Mouse (Mus musculus) forebrain, embryonic 14.5 days (tissue): ENCODE measurements at regions not wholly inside any gene's neighbourhood (a gene's known extent, or its start where the extent isn't known, plus 50 kb on each side); places are given as distances from the start of the nearest gene placed in this dataset.

ENCODE experiments used
- ATAC-seq: fragments of 200-750 bp; cut with Nextera tagmentation; 2 replicates; pipeline ENCODE4 v1.8.0; 2017; ENCODE audit warnings: mild to moderate bottlenecking, moderate library complexity
- DNase-seq: peaks from one replicate; pipeline ENCODE4 v3.0.0-alpha.2; 2015; ENCODE audit warnings: low spot score
- H3K27ac ChIP-seq: fragments of 300-500 bp; sonication (generic); 2 replicates; pipeline ENCODE4 v1.5.1; 2014; ENCODE audit warnings: low read depth, mild to moderate bottlenecking, control low read depth, low read length, moderate library complexity
- H3K27me3 ChIP-seq: fragments of 300-500 bp; sonication (generic); replicated peaks from 2 replicates; pipeline ENCODE4 v1.6.1; 2014; ENCODE audit warnings: low read length, control low read depth, mixed read lengths; ENCODE audit not compliant: control insufficient read depth, insufficient read depth
- H3K36me3 ChIP-seq: fragments of 300-500 bp; sonication (generic); 2 replicates; pipeline ENCODE4 v1.6.1; 2014; ENCODE audit warnings: low read length, control low read depth; ENCODE audit not compliant: control insufficient read depth, insufficient read depth
- H3K4me1 ChIP-seq: fragments of 300-500 bp; sonication (generic); 2 replicates; pipeline ENCODE4 v1.6.1; 2014; ENCODE audit warnings: antibody characterized with exemption, low read length, control low read depth; ENCODE audit not compliant: control insufficient read depth, insufficient read depth
- H3K4me2 ChIP-seq: fragments of 300-500 bp; sonication (generic); 2 replicates; pipeline ENCODE4 v1.6.1; 2014; ENCODE audit warnings: mild to moderate bottlenecking, control low read depth, low read length
- H3K4me3 ChIP-seq: fragments of 300-500 bp; sonication (generic); 2 replicates; pipeline ENCODE4 v1.5.1; 2014; ENCODE audit warnings: low read depth, low read length, control low read depth
- H3K9ac ChIP-seq: fragments of 300-500 bp; sonication (generic); 2 replicates; pipeline ENCODE4 v1.6.1; 2014; ENCODE audit warnings: mild to moderate bottlenecking, low read length, control low read depth, moderate library complexity
- H3K9me3 ChIP-seq: fragments of 300-500 bp; sonication (generic); replicated peaks from 2 replicates; pipeline ENCODE4 v1.6.1; 2016; ENCODE audit warnings: low read length, control low read depth, mixed read lengths; ENCODE audit not compliant: control insufficient read depth
- WGBS: fragments of 180-500 bp; shearing (Covaris S2); extraction: QIAGEN DNeasy Blood & Tissue Kit; methylation state at CpG from one replicate; pipeline ENCODE4 v1.1.7; 2014; 5-methylcytosine and 5-hydroxymethylcytosine counted together

GRCm38 (mm10) chr1:81671725-81672124 lies 561.2 kb upstream of the Gm9747 start:
- Histone ChIP-seq H3K36me3 (no peaks in the 10 kb centered on the region), H3K4me2 (no peak overlapping the region), H3K4me3 (no peak overlapping the region), H3K27me3 (no peaks in the 10 kb centered on the region), H3K9ac (no peak overlapping the region), H3K4me1 (no peaks in the 10 kb centered on the region), H3K27ac (no peak overlapping the region), H3K9me3 (no peaks in the 10 kb centered on the region)
- DNase-seq (no peak), ATAC-seq (no peak)
- WGBS: 87% methylated on average over 3 of the region's 3 CpGs

GRCm38 (mm10) chr1:81675576-81676342 lies 557.2 kb upstream of the Gm9747 start:
- WGBS: 72% methylated on average over 5 of the region's 5 CpGs
- Histone ChIP-seq H3K27ac (no peak overlapping the region), H3K27me3 (no peaks in the 10 kb centered on the region), H3K4me1 (no peaks in the 10 kb centered on the region), H3K9ac (no peak overlapping the region), H3K4me2 (no peak overlapping the region), H3K36me3 (no peaks in the 10 kb centered on the region), H3K9me3 (0 out of 2 replicates have a peak, but pooled peaks cover 2% of the 10 kb centered on the region), H3K4me3 (no peak overlapping the region)
- DNase-seq (peak; percentile 1), ATAC-seq (no peak)

GRCm38 (mm10) chr1:81677768-81678400 lies 555.0 kb upstream of the Gm9747 start:
- no peaks in the 10 kb centered on the region for H3K4me1 ChIP-seq
- no peak overlapping the region for H3K27ac ChIP-seq
- no peaks in the 10 kb centered on the region for H3K36me3 ChIP-seq
- H3K9ac ChIP-seq: no peak overlapping the region
- 0 out of 2 replicates have a peak, but pooled peaks cover 2% of the 10 kb centered on the region for H3K9me3 ChIP-seq
- ATAC-seq (no peak), DNase-seq (peak; percentile 40)
- H3K4me2 ChIP-seq: no peak overlapping the region
- WGBS: 50% methylated on average over 1 of the region's 1 CpGs
- H3K4me3 ChIP-seq: no peak overlapping the region
- no peaks in the 10 kb centered on the region for H3K27me3 ChIP-seq

- ATAC-seq (no peak), DNase-seq (no peak)
- Histone ChIP-seq H3K27ac (no peak overlapping the region), H3K4me2 (no peak overlapping the region), H3K4me1 (no peaks in the 10 kb centered on the region), H3K36me3 (no peaks in the 10 kb centered on the region), H3K27me3 (no peaks in the 10 kb centered on the region), H3K4me3 (no peak overlapping the region), H3K9me3 (no peaks in the 10 kb centered on the region), H3K9ac (no peak overlapping the region)
Observed at GRCm38 (mm10) chr1:81696129-81696528, 536.8 kb upstream of the Gm9747 start.

- H3K9me3 ChIP-seq: no peaks in the 10 kb centered on the region
- H3K4me3 ChIP-seq: no peak overlapping the region
- no peak overlapping the region for H3K9ac ChIP-seq
- no peak overlapping the region for H3K27ac ChIP-seq
- no peaks in the 10 kb centered on the region for H3K27me3 ChIP-seq
- ATAC-seq (no peak), DNase-seq (no peak)
- WGBS: 88% methylated on average over 4 of the region's 4 CpGs
- no peaks in the 10 kb centered on the region for H3K4me1 ChIP-seq
- no peak overlapping the region for H3K4me2 ChIP-seq
- no peaks in the 10 kb centered on the region for H3K36me3 ChIP-seq
Observed at GRCm38 (mm10) chr1:81709169-81709568, 523.7 kb upstream of the Gm9747 start.

GRCm38 (mm10) chr1:81717091-81717490 lies 515.8 kb upstream of the Gm9747 start:
- no peak for DNase-seq
- no peaks in the 10 kb centered on the region for H3K9me3 ChIP-seq
- H3K36me3 ChIP-seq: no peaks in the 10 kb centered on the region
- H3K4me3 ChIP-seq: no peak overlapping the region
- H3K4me2 ChIP-seq: no peak overlapping the region
- no peaks in the 10 kb centered on the region for H3K4me1 ChIP-seq
- no peaks in the 10 kb centered on the region for H3K27me3 ChIP-seq
- no peak overlapping the region for H3K9ac ChIP-seq
- H3K27ac ChIP-seq: no peak overlapping the region
- 81% methylated on average over 6 of the region's 6 CpGs for WGBS
- ATAC-seq: no peak

GRCm38 (mm10) chr1:81718233-81718632 lies 514.7 kb upstream of the Gm9747 start:
- ATAC-seq (no peak), DNase-seq (no peak)
- no peaks in the 10 kb centered on the region for H3K9me3 ChIP-seq
- no peak overlapping the region for H3K27ac ChIP-seq
- no peak overlapping the region for H3K9ac ChIP-seq
- no peak overlapping the region for H3K4me2 ChIP-seq
- H3K27me3 ChIP-seq: no peaks in the 10 kb centered on the region
- no peaks in the 10 kb centered on the region for H3K4me1 ChIP-seq
- no peaks in the 10 kb centered on the region for H3K36me3 ChIP-seq
- H3K4me3 ChIP-seq: no peak overlapping the region

GRCm38 (mm10) chr1:81724859-81725258 lies 508.1 kb upstream of the Gm9747 start:
- no peak overlapping the region for H3K4me2 ChIP-seq
- ATAC-seq: no peak
- H3K36me3 ChIP-seq: no peaks in the 10 kb centered on the region
- no peaks in the 10 kb centered on the region for H3K9me3 ChIP-seq
- H3K9ac ChIP-seq: no peak overlapping the region
- DNase-seq: no peak
- no peaks in the 10 kb centered on the region for H3K27me3 ChIP-seq
- WGBS: 94% methylated on average over 2 of the region's 2 CpGs
- H3K27ac ChIP-seq: no peak overlapping the region
- no peak overlapping the region for H3K4me3 ChIP-seq
- H3K4me1 ChIP-seq: no peaks in the 10 kb centered on the region
